Comparison of ENCODE assay signal across 16 mouse cellular contexts in genomic region chr12:118844111-118844510, GRCm38 (mm10). TPM values are rescaled to one million over a fixed set of nuclear protein-coding genes. Genes with fewer than 3 reads are reported as not detected.
"Had no signal": no experiment of that assay in that cellular context is flagged by ENCODE, and none has a peak within 500 bp of the region (broad histone marks: within the 10 kb centered on the region; RNA-seq: fewer than 3 reads in every experiment).

No protein-coding gene starts in this region.

- ATAC-seq: lung, postnatal 0 days; midbrain, embryonic 16.5 days had no signal

- H3K27ac ChIP-seq: kidney, embryonic 15.5 days; left cerebral cortex, adult 2 months; limb, embryonic 10.5 days; liver, embryonic 15.5 days had no signal

- H3K36me3 ChIP-seq: kidney, embryonic 15.5 days; limb, embryonic 10.5 days; liver, embryonic 15.5 days had no signal

- H3K4me2 ChIP-seq: kidney, embryonic 15.5 days; liver, embryonic 11.5 days; liver, embryonic 15.5 days had no signal

- DNase-seq: kidney, postnatal 14 days; lung, adult 2 months; lung, postnatal 36 days; right cerebral cortex, postnatal 4 days; spleen, adult 18-20 months; thymus, adult 18-20 months; thymus, postnatal 14 days had no signal

- H3K9me3 ChIP-seq: kidney, embryonic 15.5 days; limb, embryonic 10.5 days; liver, embryonic 15.5 days had no signal

- H3K4me3 ChIP-seq: kidney, embryonic 15.5 days; left cerebral cortex, adult 2 months; limb, embryonic 10.5 days; liver, embryonic 15.5 days had no signal

- H3K9ac ChIP-seq: kidney, embryonic 15.5 days; liver, embryonic 15.5 days had no signal

RNA-seq across cellular contexts. Expression of gene Sp8, which starts 2.0 kb away (rescaled TPM):
- polyA plus RNA-seq: kidney, embryonic 15.5 days; large intestine, adult 2 months; liver, embryonic 15.5 days; lung, adult 2 months; lung, postnatal 0 days; stomach, embryonic 14.5 days had no signal
